23 mouse cellular contexts compared by ENCODE assay signal in genomic region chr15:3316617-3317016, GRCm38 (mm10). TPM values are rescaled to one million over a fixed set of nuclear protein-coding genes. Genes with fewer than 3 reads are reported as not detected.
DNase-seq lines count a peak whose midpoint lies in the region; ATAC-seq and TF ChIP-seq lines count a peak whose summit lies in the region.
"Had no signal": no experiment of that assay in that cellular context is flagged by ENCODE, and none has a peak within 500 bp of the region (broad histone marks: within the 10 kb centered on the region; RNA-seq: fewer than 3 reads in every experiment).

No protein-coding gene starts in this region.

- 56% methylated on average over 2 of the region's 2 CpGs for WGBS in lung, embryonic 14.5 days
- WGBS in lung, postnatal 0 days, result 59% methylated on average over 2 of the region's 2 CpGs

- no peak overlapping the region for H3K4me3 ChIP-seq in lung, embryonic 14.5 days (ENCODE audit: low read depth, low read length)
- no peak overlapping the region for H3K4me3 ChIP-seq in lung, postnatal 0 days (ENCODE audit: low read depth, low read length)

- 0 out of 2 replicates have a peak, but pooled peaks cover 3% of the 10 kb centered on the region for H3K4me1 ChIP-seq in lung, embryonic 14.5 days (ENCODE audit: insufficient read depth)
- H3K4me1 ChIP-seq in lung, postnatal 0 days (ENCODE audit: insufficient read depth, low read depth, low read length), result no peaks in the 10 kb centered on the region; the same call in 1 of the 2 replicates

- no peak overlapping the region for H3K27ac ChIP-seq in lung, embryonic 14.5 days (ENCODE audit: low read depth)
- H3K27ac ChIP-seq in lung, postnatal 0 days (ENCODE audit: low read length), result peak overlapping the region; percentile 15; the same call in 1 of the 2 replicates

- TF ChIP-seq EP300 in lung, postnatal 0 days (IDR thresholded peaks at IDR 0.05), result no peak

- DNase-seq in lung, embryonic 14.5 days, result peak; percentile 13
- DNase-seq in lung, postnatal 14 days, result no peak
- peak; percentile 60 for DNase-seq in lung, postnatal 0 days (ENCODE audit: low spot score)
- no peak for DNase-seq in lung, adult 18-20 months
- peak; percentile 56 for DNase-seq in adipocyte (ENCODE audit: low spot score)
- DNase-seq: adrenal gland, adult 2 months; adrenal gland, adult 8-10 months; adrenal gland, postnatal 10 days; adrenal gland, postnatal 14 days; adrenal gland, postnatal 25 days; adrenal gland, postnatal 36 days; B cell, adult 2 months; cerebellum, adult 11 months; cerebellum, adult 11-12 months; cerebellum, adult 18-20 months; cerebellum, adult 2 months; cerebellum, adult 8-10 months had no signal

- H3K27me3 ChIP-seq in lung, embryonic 14.5 days (ENCODE audit: insufficient read depth, low read length), result no peaks in the 10 kb centered on the region
- no peaks in the 10 kb centered on the region for H3K27me3 ChIP-seq in lung, postnatal 0 days (replicated peaks; ENCODE audit: insufficient read depth, low read length)
- H3K27me3 ChIP-seq: CH12.LX, Patski had no signal

- no peak overlapping the region for H3K4me2 ChIP-seq in lung, embryonic 14.5 days
- no peak overlapping the region for H3K4me2 ChIP-seq in lung, postnatal 0 days (replicated peaks; ENCODE audit: low read depth, low read length)

- no peak for ATAC-seq in lung, embryonic 14.5 days (ENCODE audit: insufficient read depth)
- peak; percentile 52 for ATAC-seq in lung, postnatal 0 days
- ATAC-seq in activated CD4-positive, CD25-positive, alpha-beta regulatory T cell, adult 4 months, result no peak
- ATAC-seq: CD4-positive, CD25-positive, alpha-beta regulatory T cell, adult 4 months; Patski had no signal

- H3K36me3 ChIP-seq in lung, embryonic 14.5 days (ENCODE audit: insufficient read depth), result peaks cover 11% of the 10 kb centered on the region; the same call in 1 of the 2 replicates
- peaks cover 9% of the 10 kb centered on the region for H3K36me3 ChIP-seq in lung, postnatal 0 days (ENCODE audit: insufficient read depth, low read length)
- H3K36me3 ChIP-seq: G1E had no signal

- no peaks in the 10 kb centered on the region for H3K9me3 ChIP-seq in lung, embryonic 14.5 days (ENCODE audit: low read depth, low read length)
- no peaks in the 10 kb centered on the region for H3K9me3 ChIP-seq in lung, postnatal 0 days (ENCODE audit: low read length)
- H3K9me3 ChIP-seq: G1E had no signal

- H3K9ac ChIP-seq in lung, embryonic 14.5 days, result no peak overlapping the region
- no peak overlapping the region for H3K9ac ChIP-seq in lung, postnatal 0 days (replicated peaks; ENCODE audit: low read depth)

- TF ChIP-seq CTCF in lung, embryonic 14.5 days (IDR thresholded peaks at IDR 0.05; ENCODE audit: low read depth), result no peak
- TF ChIP-seq CTCF in lung, postnatal 0 days (IDR thresholded peaks at IDR 0.05), result no peak

RNA-seq across cellular contexts. Expression of gene Ccdc152, which starts 13.3 kb away (rescaled TPM):
- 0.15 and 0.30 TPM in 2 replicates for polyA plus RNA-seq in lung, embryonic 14.5 days (2014; fragmentation: Nextera tagmentation; extraction: Ambion mirVana)
- 1.7 and 2.2 TPM in 2 replicates for polyA plus RNA-seq in lung, postnatal 0 days (2015; fragmentation: Nextera tagmentation; extraction: Ambion mirVana)
- 1 to 10 TPM in 1 of 2 experiments, under 1 TPM in 1; 0.74 to 1.0 TPM for polyA plus RNA-seq in activated CD4-positive, CD25-positive, alpha-beta regulatory T cell, adult 4 months (2017; shearing (Covaris generic))
- polyA plus RNA-seq: adrenal gland, adult 2 months; C2C12; G1E had no signal

RNA-seq across cellular contexts. Expression of gene Selenop, which starts 48.3 kb away (rescaled TPM):
- polyA plus RNA-seq in lung, embryonic 14.5 days (2014; fragmentation: Nextera tagmentation; extraction: Ambion mirVana), result 105 and 111 TPM in 2 replicates
- 404 and 424 TPM in 2 replicates for polyA plus RNA-seq in lung, postnatal 0 days (2015; fragmentation: Nextera tagmentation; extraction: Ambion mirVana)
- polyA plus RNA-seq in activated CD4-positive, CD25-positive, alpha-beta regulatory T cell, adult 4 months (2017; shearing (Covaris generic)), result 100 to 1,000 TPM; 139 to 155 TPM
- polyA plus RNA-seq: G1E had no signal

Comparison
In these comparisons a context has a peak if more than half of its experiments do, and no peak if none do; other contexts are left out.
1. DNase-seq: peak in lung, embryonic 14.5 days (single experiment), lung, postnatal 0 days (single experiment) and adipocyte (single experiment); none in lung, postnatal 14 days (single experiment) and lung, adult 18-20 months (0 of 2).